Mouse (Mus musculus): ENCODE data around the gene Gm20708.

Gm20708 gene

DNA sequence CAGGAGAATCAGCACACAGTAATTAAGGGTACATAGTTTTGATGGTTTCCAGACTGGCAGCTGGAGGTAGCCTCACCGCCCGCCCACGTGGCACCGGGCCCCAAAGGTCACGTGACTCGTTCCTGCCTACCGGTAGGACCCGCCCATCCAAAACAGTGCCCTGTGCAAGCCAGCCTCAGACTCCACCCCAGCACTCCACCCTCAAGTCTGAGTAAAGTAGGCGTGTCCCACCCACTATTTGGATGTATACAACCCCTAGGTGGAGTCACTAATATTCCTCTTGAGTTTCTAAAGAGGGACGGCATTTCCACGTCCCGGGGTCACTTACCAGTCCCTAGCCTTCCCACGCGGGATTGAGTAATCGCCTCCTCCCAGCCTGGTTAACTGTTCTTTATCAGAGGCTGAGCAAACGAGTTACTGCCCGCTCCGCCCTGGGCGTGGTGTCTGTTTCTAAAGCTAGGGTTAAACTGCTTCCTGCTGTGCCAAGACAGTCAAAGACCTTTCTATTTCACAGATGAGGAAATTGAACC, 28.8 kb upstream of the Gm20708 start:
- 9% methylated on average over 19 of the region's 19 CpGs for WGBS

DNA sequence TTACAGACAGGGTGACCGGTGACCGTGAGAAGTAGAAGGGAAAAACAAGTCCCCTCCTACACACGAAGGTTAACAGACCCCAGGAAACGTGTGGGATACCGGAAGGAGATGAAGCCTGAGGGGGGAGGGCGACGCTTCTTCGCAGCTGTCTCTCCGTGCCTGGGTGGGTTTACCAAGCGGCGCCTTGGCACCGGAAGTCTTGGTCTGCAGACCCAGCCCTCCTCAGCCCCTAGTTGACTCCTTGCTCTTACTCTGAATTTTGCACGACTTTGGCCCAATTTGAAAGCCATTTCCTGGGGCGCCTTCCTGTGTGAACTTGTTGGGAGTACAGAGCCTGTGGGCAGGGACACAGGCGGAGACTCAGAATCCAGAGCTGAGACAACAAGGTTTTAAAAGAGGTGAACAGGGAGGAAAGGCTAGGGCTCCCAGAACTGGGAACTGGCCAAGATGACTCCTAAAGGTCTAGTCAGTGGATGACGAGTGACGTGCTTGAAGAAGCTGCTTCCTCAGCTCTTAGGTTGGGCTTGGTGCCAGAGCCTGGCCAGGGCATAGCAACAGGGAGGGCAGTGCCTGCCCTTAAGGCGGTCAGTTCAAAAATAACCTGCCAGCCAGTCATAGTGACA, 28.2 kb upstream of the Gm20708 start:
- WGBS: 35% methylated on average over 18 of the region's 18 CpGs

- 69% methylated on average over 24 of the region's 24 CpGs for WGBS
These were observed 27.3 kb upstream of the Gm20708 start, which contains the start of the genes Tmc8 and Tmc6 for GRCm38 (mm10) chr11:117781993-117782704. Gene Tmc8, plus strand, starts transcription at chr11:117782076. Gene Tmc6, minus strand, starts transcription at chr11:117782198.

GRCm38 (mm10) chr11:117782705-117783034, 26.8 kb upstream of the Gm20708 start:
- WGBS: 77% methylated on average over 9 of the region's 9 CpGs

- WGBS: 12% methylated on average over 30 of the region's 31 CpGs
These were observed 26.4 kb upstream of the Gm20708 start for GRCm38 (mm10) chr11:117783089-117783488.

- WGBS: 67% methylated on average over 10 of the region's 10 CpGs
These were observed 25.7 kb upstream of the Gm20708 start for GRCm38 (mm10) chr11:117783683-117784309.

DNA sequence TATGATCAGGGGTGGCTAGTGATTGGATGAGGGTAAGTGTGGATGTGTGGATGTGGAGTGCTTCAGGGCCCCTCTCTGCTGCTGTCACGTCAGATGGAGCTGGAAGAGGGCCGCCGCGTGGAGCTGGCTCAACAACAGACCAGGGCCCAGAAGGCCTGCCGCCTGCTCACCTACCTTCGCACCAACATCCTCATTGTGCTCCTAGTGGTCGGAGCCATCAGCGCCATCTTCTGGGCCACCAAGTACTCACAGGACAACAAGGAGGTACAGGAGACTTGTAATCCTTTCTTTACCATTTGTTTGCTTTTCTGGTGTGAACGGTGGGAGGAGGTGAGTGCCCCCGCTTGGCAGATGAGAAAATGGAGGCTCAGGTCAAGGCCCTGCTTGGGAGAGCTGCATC, 23.2 kb upstream of the Gm20708 start:
- WGBS: 25% methylated on average over 10 of the region's 10 CpGs

GRCm38 (mm10) chr11:117788481-117788880, 21.0 kb upstream of the Gm20708 start:
- WGBS: 92% methylated on average over 7 of the region's 7 CpGs

GRCm38 (mm10) chr11:117790286-117790685, 19.2 kb upstream of the Gm20708 start:
- WGBS: 15% methylated on average over 14 of the region's 14 CpGs

GRCm38 (mm10) chr11:117790703-117791440, 18.6 kb upstream of the Gm20708 start:
- 61% methylated on average over 23 of the region's 23 CpGs for WGBS

- 90% methylated on average over 9 of the region's 9 CpGs for WGBS
These were observed 18.1 kb upstream of the Gm20708 start for GRCm38 (mm10) chr11:117791441-117791761.

DNA sequence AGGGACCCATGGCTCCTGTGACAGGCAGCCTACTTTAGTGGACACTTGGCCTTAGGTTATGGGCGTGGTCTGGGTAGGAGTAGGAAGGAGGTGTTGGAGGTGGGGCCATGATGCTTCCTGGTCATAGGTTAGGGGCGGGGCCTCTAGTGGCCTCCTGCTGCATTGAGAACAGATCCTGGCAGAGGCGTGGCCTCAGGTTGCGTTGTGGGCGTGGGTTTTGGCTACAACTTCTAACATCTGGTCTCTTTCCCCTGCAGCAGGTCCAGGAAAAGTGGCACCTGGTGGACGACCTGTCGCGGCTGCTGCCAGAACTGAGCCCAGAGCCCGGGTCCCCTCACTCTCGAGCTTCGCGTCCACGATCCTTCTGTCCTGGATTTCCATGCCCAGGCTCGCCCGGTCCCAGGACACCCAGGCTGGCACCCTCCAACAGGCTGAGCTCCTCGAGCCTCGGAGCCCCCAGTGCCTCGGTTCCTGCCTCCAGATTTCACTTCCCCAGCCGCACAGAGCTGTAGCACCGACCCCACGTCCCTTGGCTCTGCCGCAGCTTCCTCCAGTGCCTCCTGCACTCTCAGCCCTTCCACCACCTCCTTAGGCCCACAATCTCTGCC, 17.1 kb upstream of the Gm20708 start:
- 36% methylated on average over 22 of the region's 22 CpGs for WGBS

- WGBS: 76% methylated on average over 4 of the region's 4 CpGs
These were observed 15.4 kb upstream of the Gm20708 start for GRCm38 (mm10) chr11:117794035-117794551.

- 82% methylated on average over 5 of the region's 5 CpGs for WGBS
These were observed 12.5 kb upstream of the Gm20708 start for GRCm38 (mm10) chr11:117796954-117797353.

DNA sequence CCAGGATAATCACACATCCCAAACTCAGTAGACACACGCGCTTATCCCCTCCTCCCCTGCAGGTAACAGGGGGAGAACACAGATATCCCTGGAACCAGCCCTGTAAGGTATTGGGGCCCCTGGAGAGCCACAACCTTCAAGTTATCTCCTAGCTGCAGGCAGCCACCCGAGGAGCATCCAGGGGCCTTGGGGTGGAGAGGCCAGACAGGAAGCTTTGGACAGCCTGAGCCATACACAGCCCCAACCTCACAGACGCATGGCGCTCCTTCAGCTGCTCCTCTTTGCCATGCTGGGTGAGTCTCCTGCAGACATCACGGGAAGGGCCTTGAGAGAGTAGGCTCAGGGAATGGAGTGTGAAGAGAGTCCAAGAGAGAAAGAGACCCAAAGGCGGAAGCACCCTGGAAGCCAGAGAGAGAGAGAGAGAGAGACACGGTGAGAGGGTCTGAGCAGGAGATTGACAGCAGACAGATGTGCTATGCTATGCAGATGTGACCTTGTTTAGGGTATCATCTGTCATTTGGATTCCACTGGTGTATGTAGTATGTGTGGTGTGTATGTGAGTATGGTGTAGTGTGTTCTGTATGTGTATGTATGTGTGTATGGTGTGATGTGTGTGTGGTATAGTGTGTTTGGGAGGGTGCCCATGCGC, 11.8 kb upstream of the Gm20708 start, which contains the start of gene 6030468B19Rik:
Gene 6030468B19Rik (plus strand): TSS at position 150 of the 649 bp plus-strand sequence.
- 85% methylated on average over 9 of the region's 9 CpGs for WGBS

DNA sequence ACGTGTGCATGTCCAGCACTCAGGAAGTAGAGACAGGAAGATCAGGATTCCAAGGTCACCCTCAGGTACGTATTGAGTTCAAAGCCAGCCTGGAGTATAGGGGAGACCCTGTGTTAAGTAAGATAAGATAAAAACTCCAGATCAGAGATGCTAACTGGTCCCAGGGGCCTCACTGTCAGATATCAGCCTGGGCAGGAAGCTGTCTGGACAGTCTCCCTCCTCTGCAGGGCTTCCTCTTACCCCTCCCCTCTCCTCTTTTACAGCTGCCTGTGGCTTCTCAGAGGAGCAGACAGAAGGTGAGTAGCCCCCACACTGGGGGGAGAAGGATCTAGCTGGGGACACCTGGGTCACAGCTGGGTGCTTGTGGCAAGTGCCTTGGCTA, 11.3 kb upstream of the Gm20708 start:
- 68% methylated on average over 2 of the region's 2 CpGs for WGBS

DNA sequence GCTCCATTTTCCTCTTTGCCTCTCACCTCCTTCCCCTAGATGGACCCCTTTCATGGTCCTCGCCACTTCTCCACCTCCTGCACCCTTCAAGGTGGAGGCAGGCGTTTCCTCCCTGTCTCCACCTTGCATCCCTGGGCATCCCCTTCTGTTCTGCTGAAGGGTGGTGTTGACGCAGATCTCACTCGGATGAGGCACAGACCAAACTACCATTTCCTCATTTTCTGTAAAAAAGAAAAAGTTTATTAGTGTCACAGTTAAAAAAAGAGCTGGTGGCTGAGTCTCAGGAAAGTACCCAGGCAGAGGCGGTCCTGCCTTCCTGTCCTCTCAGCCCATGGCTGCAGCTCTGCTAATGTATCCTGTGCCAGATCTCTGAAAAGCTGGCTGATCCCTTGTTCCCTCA, 10.3 kb upstream of the Gm20708 start:
- 60% methylated on average over 5 of the region's 5 CpGs for WGBS

DNA sequence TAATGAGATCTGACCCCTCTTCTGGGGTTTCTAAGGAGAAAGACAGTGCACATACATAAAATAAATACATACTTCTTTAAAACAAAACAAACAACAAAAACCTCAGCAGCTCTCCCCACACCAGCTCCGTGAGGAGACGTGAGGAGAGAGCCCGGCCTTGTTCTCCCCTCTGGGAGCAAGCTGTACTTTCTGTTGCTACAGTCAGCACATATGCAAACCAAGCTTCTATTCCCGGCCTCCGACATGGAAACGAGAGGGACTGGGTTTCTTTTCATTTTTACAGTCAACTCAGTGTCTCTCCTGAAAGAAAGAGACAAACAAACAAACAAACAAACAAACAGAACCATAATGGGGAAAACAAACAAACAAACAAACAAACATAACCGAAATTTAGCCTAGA, 9.4 kb upstream of the Gm20708 start:
- WGBS: 66% methylated on average over 7 of the region's 7 CpGs

DNA sequence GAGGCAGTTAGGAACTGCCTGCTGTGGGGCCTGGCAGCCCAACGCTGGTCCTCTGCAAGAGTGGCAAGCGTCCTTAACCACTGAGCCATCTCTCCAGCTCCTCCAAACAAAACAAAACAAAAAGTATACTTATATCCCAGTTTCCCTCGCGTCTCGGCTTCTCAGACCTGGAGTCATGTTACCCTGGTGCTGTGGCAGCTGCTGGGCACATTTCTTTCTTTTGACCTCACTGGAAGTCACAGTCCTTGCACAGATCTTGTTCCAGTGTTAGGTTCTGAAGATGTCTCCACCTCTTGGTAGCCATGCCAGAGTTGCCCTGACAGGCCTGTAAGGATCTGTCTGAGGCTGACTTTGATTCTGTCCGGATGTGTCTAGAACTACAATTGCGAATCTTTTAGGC, 7.8 kb upstream of the Gm20708 start:
- WGBS: 90% methylated on average over 7 of the region's 7 CpGs

GRCm38 (mm10) chr11:117803166-117803688, 6.2 kb upstream of the Gm20708 start:
- 66% methylated on average over 3 of the region's 3 CpGs for WGBS

- 96% methylated on average over 6 of the region's 6 CpGs for WGBS
These were observed 2.7 kb upstream of the Gm20708 start for GRCm38 (mm10) chr11:117806781-117807180.

Data from cerebral cortex, adult 2 months (tissue).